Mouse (Mus musculus) hindbrain, embryonic 15.5 days (tissue): ENCODE results near the gene Zfp410. TPM values are rescaled to one million over a fixed set of nuclear protein-coding genes. Genes with fewer than 3 reads are reported as not detected.
"Not testable (repeated sequence)": the region's sequence is repeated elsewhere in the genome, so short reads cannot be mapped to it uniquely, and the experiment has no call there.

ENCODE experiments used
- ATAC-seq: fragments of 200-750 bp; cut with Nextera tagmentation; 2 replicates; pipeline ENCODE4 v1.8.0; 2017; ENCODE audit warnings: low read depth, moderate number of reproducible peaks, moderate TSS enrichment; ENCODE audit not compliant: low FRiP score
- H3K27ac ChIP-seq: fragments of 300-500 bp; sonication (generic); replicated peaks from 2 replicates; pipeline ENCODE4 v1.5.1; 2015; ENCODE audit warnings: mild to moderate bottlenecking, inconsistent platforms
- H3K27me3 ChIP-seq: fragments of 300-500 bp; sonication (generic); 2 replicates; pipeline ENCODE4 v1.6.1; 2015; ENCODE audit warnings: control low read depth, inconsistent platforms
- H3K36me3 ChIP-seq: fragments of 300-500 bp; sonication (generic); 2 replicates; pipeline ENCODE4 v1.6.1; 2015; ENCODE audit warnings: control low read depth, inconsistent platforms
- H3K4me1 ChIP-seq: fragments of 300-500 bp; sonication (generic); replicated peaks from 2 replicates; pipeline ENCODE4 v1.6.1; 2015; ENCODE audit warnings: control low read depth, inconsistent platforms
- H3K4me2 ChIP-seq: fragments of 300-500 bp; sonication (generic); 2 replicates; pipeline ENCODE4 v1.6.1; 2015; ENCODE audit warnings: moderate library complexity, mild to moderate bottlenecking, inconsistent platforms
- H3K4me3 ChIP-seq: fragments of 300-500 bp; sonication (generic); 2 replicates; pipeline ENCODE4 v1.5.1; 2015; ENCODE audit warnings: mild to moderate bottlenecking, inconsistent platforms
- H3K9ac ChIP-seq: fragments of 300-500 bp; sonication (generic); 2 replicates; pipeline ENCODE4 v1.6.1; 2015; ENCODE audit warnings: inconsistent platforms
- H3K9me3 ChIP-seq: fragments of 300-500 bp; sonication (generic); 2 replicates; pipeline ENCODE4 v1.6.1; 2016; ENCODE audit warnings: control low read depth, inconsistent platforms
- WGBS: fragments of 180-500 bp; shearing (Covaris S2); methylation state at CpG from one replicate; pipeline ENCODE4 v1.1.7; 2015; 5-methylcytosine and 5-hydroxymethylcytosine counted together
- polyA plus RNA-seq: library from polyadenylated mRNA; unstranded; fragments of >200 nt; fragmentation: Nextera tagmentation; extraction: Ambion mirVana; gene quantifications from 2 replicates; pipeline ENCODE4 v1.2.1, GENCODE M21; 2015

Gene Zfp410
- polyA plus RNA-seq, 1 experiment from 2014 or later = 63.3 TPM

GRCm38 (mm10) chr12:84297851-84298250 is 18.8 kb upstream of the Zfp410 start:
- H3K4me3 ChIP-seq = no peak overlapping the region
- no peak overlapping the region for H3K4me2 ChIP-seq
- H3K9ac ChIP-seq = no peak overlapping the region
- 90% methylated on average over 6 of the region's 6 CpGs for WGBS
- no peak overlapping the region for H3K27ac ChIP-seq
- ATAC-seq = no peak
- H3K4me1 ChIP-seq = no peaks in the 10 kb centered on the region
- H3K36me3 ChIP-seq = peaks cover 26% of the 10 kb centered on the region
- H3K9me3 ChIP-seq = no peaks in the 10 kb centered on the region
- H3K27me3 ChIP-seq = no peaks in the 10 kb centered on the region

GRCm38 (mm10) chr12:84299265-84299664 is 17.4 kb upstream of the Zfp410 start:
- Histone ChIP-seq H3K27ac (no peak overlapping the region), H3K9me3 (no peaks in the 10 kb centered on the region), H3K4me2 (no peak overlapping the region), H3K36me3 (peaks cover 23% of the 10 kb centered on the region), H3K4me1 (no peaks in the 10 kb centered on the region), H3K27me3 (no peaks in the 10 kb centered on the region), H3K9ac (no peak overlapping the region), H3K4me3 (no peak overlapping the region)
- 96% methylated on average over 2 of the region's 2 CpGs for WGBS
- no peak for ATAC-seq

GRCm38 (mm10) chr12:84304101-84304500 is 12.6 kb upstream of the Zfp410 start:
- ATAC-seq = no peak
- Histone ChIP-seq H3K36me3 (peaks cover 16% of the 10 kb centered on the region; the same call in 1 of the 2 replicates), H3K4me1 (no peaks in the 10 kb centered on the region), H3K4me3 (no peak overlapping the region), H3K4me2 (no peak overlapping the region), H3K27me3 (no peaks in the 10 kb centered on the region), H3K9ac (no peak overlapping the region), H3K27ac (no peak overlapping the region), H3K9me3 (no peaks in the 10 kb centered on the region)
- 92% methylated on average over 5 of the region's 5 CpGs for WGBS

GRCm38 (mm10) chr12:84304554-84304953 is 12.1 kb upstream of the Zfp410 start:
- ATAC-seq = no peak
- H3K4me3 ChIP-seq = no peak overlapping the region
- 100% methylated on average over 1 of the region's 1 CpGs for WGBS
- H3K9ac ChIP-seq = no peak overlapping the region
- peaks cover 14% of the 10 kb centered on the region; the same call in 1 of the 2 replicates for H3K36me3 ChIP-seq
- H3K27ac ChIP-seq = no peak overlapping the region
- H3K4me2 ChIP-seq = no peak overlapping the region
- no peaks in the 10 kb centered on the region for H3K4me1 ChIP-seq
- H3K9me3 ChIP-seq = no peaks in the 10 kb centered on the region
- H3K27me3 ChIP-seq = no peaks in the 10 kb centered on the region

- Histone ChIP-seq H3K9me3 (no peaks in the 10 kb centered on the region), H3K4me3 (no peak overlapping the region), H3K4me1 (peaks cover 6% of the 10 kb centered on the region), H3K9ac (no peak overlapping the region), H3K4me2 (no peak overlapping the region), H3K36me3 (0 out of 2 replicates have a peak, but pooled peaks cover 5% of the 10 kb centered on the region), H3K27ac (no peak overlapping the region), H3K27me3 (no peaks in the 10 kb centered on the region)
- no peak for ATAC-seq
- 83% methylated on average over 4 of the region's 5 CpGs for WGBS
These were observed 5.3 kb upstream of the Zfp410 start for GRCm38 (mm10) chr12:84311306-84311705.

GRCm38 (mm10) chr12:84316006-84316405 is 646 bp upstream of the Zfp410 start:
- 46% methylated on average over 7 of the region's 7 CpGs for WGBS
- Histone ChIP-seq H3K27me3 (no peaks in the 10 kb centered on the region), H3K9ac (peak overlapping the region; percentile 95), H3K4me3 (peak overlapping the region; percentile 86), H3K27ac (peak overlapping the region; percentile 90), H3K4me1 (peaks cover 20% of the 10 kb centered on the region), H3K36me3 (no peaks in the 10 kb centered on the region), H3K4me2 (peak overlapping the region; percentile 82), H3K9me3 (no peaks in the 10 kb centered on the region)
- no peak for ATAC-seq

- Histone ChIP-seq H3K27ac (no peak overlapping the region), H3K27me3 (no peaks in the 10 kb centered on the region), H3K4me2 (no peak overlapping the region), H3K9ac (no peak overlapping the region), H3K36me3 (peaks cover 47% of the 10 kb centered on the region), H3K4me3 (no peak overlapping the region), H3K4me1 (no peaks in the 10 kb centered on the region), H3K9me3 (no peaks in the 10 kb centered on the region)
- 86% methylated on average over 4 of the region's 4 CpGs for WGBS
- ATAC-seq = no peak
These were observed 10.5 kb downstream of the Zfp410 start for GRCm38 (mm10) chr12:84327111-84327512.

GRCm38 (mm10) chr12:84336963-84337625 is 20.4 kb downstream of the Zfp410 start:
- Histone ChIP-seq H3K9me3 (no peaks in the 10 kb centered on the region), H3K36me3 (peaks cover 64% of the 10 kb centered on the region), H3K4me2 (no peak overlapping the region), H3K4me3 (no peak overlapping the region), H3K27me3 (no peaks in the 10 kb centered on the region), H3K27ac (no peak overlapping the region), H3K9ac (no peak overlapping the region), H3K4me1 (no peaks in the 10 kb centered on the region)
- no peak for ATAC-seq
- 91% methylated on average over 11 of the region's 11 CpGs for WGBS

- Histone ChIP-seq H3K4me1 (no peaks in the 10 kb centered on the region), H3K9ac (no peak overlapping the region), H3K36me3 (peaks cover 70% of the 10 kb centered on the region), H3K27me3 (no peaks in the 10 kb centered on the region), H3K27ac (no peak overlapping the region), H3K4me3 (no peak overlapping the region), H3K9me3 (no peaks in the 10 kb centered on the region), H3K4me2 (no peak overlapping the region)
- no peak for ATAC-seq
- 37% methylated on average over 2 of the region's 2 CpGs for WGBS
These were observed 30.5 kb downstream of the Zfp410 start for GRCm38 (mm10) chr12:84347192-84347591.

GRCm38 (mm10) chr12:84358699-84359098 is 42.0 kb downstream of the Zfp410 start:
- peaks cover 23% of the 10 kb centered on the region for H3K4me1 ChIP-seq
- ATAC-seq = not testable (repeated sequence)

GRCm38 (mm10) chr12:84361555-84362489 is 45.2 kb downstream of the Zfp410 start, which contains the start of the genes Coq6 and Fam161b:
TSS of gene Coq6 (plus strand) at chr12:84361657.
TSS of gene Fam161b (minus strand) at chr12:84361833.
- Histone ChIP-seq H3K36me3 (peaks cover 6% of the 10 kb centered on the region), H3K27me3 (no peaks in the 10 kb centered on the region), H3K9ac (peak within 1 kb of the TSS; percentile 88), H3K27ac (peak within 1 kb of the TSS; percentile 79), H3K9me3 (no peaks in the 10 kb centered on the region), H3K4me3 (peak within 1 kb of the TSS; percentile 97), H3K4me1 (peaks cover 24% of the 10 kb centered on the region), H3K4me2 (peak within 1 kb of the TSS; percentile 81)
- peak; percentile 99 for ATAC-seq
- under 1% methylated on average over 51 of the region's 51 CpGs for WGBS

More at GRCm38 (mm10) chr12:84358699-84359098, 42.0 kb downstream of the Zfp410 start:
- H3K27me3 ChIP-seq, H3K4me2 ChIP-seq, H3K9me3 ChIP-seq, H3K4me3 ChIP-seq, H3K27ac ChIP-seq, H3K9ac ChIP-seq: not testable (repeated sequence)
- H3K36me3 ChIP-seq = peaks cover 34% of the 10 kb centered on the region
- 89% methylated on average over 2 of the region's 2 CpGs for WGBS

- no peaks in the 10 kb centered on the region for H3K27me3 ChIP-seq
- ATAC-seq = no peak
- WGBS = 69% methylated on average over 2 of the region's 2 CpGs
- no peak overlapping the region for H3K27ac ChIP-seq
- H3K9me3 ChIP-seq = no peaks in the 10 kb centered on the region
- H3K4me1 ChIP-seq = peaks cover 24% of the 10 kb centered on the region
- H3K36me3 ChIP-seq = peaks cover 12% of the 10 kb centered on the region; the same call in 1 of the 2 replicates
- 0 out of 2 replicates have a peak overlapping the region, but pooled peaks have one; percentile 19 for H3K9ac ChIP-seq
- peak overlapping the region; percentile 97 for H3K4me3 ChIP-seq
- peak overlapping the region; percentile 81 for H3K4me2 ChIP-seq
These were observed 46.2 kb downstream of the Zfp410 start for GRCm38 (mm10) chr12:84362872-84363271.
